Mouse (Mus musculus) urinary bladder, adult 2 months (tissue): ENCODE results near the gene Galnt7. TPM values are rescaled to one million over a fixed set of nuclear protein-coding genes. Genes with fewer than 3 reads are reported as not detected.

ENCODE experiments used
- DNase-seq: peaks from one replicate; pipeline ENCODE4 v3.0.0; 2022; ENCODE audit warnings: low spot score
- polyA plus RNA-seq: library from polyadenylated mRNA; depleted of rRNA; stranded (reverse); fragments of >200 nt; gene quantifications from 2 replicates; pipeline ENCODE4 v1.2.3, GENCODE M21; 2012; rRNA removed

Galnt7 gene
- polyA plus RNA-seq, 1 experiment = 13.2 TPM

DNA sequence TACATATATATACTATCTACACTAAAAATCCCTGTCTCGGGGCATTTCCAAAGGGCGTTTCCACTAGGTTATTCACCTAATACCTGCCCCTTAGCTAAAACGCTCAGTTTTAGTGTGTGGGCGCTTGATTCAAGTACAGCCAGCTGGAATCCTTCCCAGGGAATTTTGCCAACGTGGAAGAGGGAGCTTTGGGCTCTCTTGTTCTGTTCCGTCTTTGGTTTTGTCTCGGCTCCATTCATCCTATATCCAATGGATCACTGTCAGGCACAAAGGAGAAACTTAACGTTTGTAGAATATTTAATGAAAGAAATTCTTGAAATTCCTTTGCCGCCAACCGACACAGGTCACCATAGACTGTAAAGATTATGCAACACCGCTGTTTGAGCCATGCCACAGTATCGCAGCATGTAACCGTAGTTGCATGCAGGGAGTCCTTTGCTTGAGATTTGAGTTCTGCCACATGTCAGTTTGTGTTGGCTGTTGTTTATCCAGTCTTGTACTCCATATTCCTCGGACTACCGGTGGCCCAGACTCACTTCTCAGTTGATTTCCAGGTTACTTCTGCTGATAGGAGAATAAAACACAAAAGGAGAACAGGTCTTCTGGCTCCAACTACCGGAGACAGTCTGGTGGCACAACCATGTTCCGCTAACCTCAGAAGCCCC is 153.9 kb downstream of the Galnt7 start:
- no peak for DNase-seq

DNA sequence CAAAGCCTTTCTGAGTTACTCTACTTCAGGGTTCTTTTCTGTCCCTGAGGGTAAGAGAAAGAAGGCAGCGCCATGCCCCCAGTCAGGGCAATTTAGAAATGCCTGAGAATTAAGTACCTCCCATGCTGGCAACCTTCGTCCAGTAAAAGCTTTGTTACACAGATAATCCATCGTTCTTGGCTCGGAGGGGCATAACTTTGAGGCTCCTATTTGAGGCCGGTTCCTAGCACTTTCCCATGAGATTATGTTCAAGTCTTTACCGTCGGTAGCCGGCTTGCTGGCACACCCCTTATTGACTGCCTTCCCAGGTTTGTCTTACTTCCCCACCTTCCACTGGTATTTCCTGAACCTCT is 154.4 kb downstream of the Galnt7 start:
- DNase-seq = no peak

DNA sequence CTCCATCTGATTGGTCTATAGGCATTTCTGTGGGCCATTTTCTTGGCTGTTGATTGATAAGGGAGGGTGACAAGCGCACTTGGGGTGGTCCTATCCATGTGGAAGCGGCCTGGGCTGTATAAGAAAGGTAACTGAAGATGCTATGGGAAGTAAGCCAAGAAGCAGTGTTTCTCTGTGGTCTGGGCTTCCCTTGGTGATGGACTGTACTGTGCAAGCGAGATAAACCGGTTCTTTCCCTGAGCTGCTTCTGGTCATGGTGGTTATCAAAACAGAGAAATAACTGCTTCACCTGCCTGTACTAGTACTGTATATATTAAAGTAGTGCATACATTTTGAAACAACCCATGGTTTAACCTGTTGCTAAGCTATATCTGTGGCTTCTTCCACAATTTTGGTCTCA is 161.0 kb downstream of the Galnt7 start:
- no peak for DNase-seq

DNA sequence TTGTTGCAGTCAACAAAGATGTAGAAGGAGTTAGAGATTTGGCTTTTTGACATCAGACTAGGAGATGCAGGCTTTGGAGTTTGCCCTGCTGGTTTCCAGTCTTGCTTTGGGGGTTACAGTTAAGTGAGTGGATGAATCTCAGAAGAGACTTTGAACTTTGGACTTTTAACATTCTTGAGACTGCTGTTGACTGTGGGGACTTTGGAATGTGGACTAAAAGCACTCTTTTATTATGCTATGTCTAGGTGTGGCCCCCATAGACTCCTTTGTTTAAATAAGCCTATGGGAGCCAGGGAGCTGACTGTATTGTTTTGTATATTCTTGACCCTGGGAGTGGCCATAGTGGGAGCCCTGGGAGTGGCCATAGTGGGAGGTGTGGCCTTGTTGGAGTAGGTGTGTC is 162.9 kb downstream of the Galnt7 start:
- DNase-seq = no peak

DNA sequence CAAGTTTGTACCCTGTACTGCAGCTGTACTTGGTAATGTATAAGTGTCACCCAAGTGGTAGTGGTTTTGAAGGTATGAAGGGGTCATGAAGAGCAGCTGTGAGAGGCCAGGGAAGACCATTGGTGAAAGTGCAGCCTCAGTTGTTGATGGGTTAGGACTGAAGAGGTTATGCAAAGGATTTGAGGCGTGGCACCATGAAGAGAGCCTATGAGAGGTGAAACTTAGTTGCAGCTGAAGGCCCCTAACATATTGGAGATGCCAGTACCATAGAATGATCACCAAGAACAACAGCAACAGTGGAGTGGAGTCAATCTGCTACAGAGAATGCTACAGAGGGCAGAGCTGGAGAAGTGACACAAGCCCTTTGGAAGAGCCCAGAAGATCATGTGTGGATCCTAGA is 163.5 kb downstream of the Galnt7 start:
- no peak for DNase-seq

DNA sequence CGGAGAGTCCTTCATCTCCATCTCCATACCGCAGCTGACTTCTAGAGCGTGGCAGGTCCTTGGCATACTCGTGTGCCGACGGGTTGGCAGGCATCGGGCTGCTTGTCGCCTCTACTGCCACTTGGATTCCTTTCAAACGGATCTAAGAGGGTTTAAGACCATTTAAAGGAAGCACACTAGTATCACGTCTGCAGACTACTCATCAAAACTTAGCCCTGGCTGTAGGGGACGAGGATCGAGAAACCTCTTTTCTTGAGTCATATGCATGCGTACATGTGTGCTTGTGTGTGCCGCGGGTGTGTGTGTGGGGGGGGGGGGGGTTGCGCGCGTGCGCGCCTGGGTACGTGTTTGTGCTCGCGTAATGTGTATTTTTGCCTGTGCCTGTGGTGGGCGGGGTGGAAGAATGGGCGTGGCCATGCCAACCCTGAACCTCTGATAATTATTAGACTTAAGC is 164.5 kb downstream of the Galnt7 start:
- peak; percentile 32 for DNase-seq

DNA sequence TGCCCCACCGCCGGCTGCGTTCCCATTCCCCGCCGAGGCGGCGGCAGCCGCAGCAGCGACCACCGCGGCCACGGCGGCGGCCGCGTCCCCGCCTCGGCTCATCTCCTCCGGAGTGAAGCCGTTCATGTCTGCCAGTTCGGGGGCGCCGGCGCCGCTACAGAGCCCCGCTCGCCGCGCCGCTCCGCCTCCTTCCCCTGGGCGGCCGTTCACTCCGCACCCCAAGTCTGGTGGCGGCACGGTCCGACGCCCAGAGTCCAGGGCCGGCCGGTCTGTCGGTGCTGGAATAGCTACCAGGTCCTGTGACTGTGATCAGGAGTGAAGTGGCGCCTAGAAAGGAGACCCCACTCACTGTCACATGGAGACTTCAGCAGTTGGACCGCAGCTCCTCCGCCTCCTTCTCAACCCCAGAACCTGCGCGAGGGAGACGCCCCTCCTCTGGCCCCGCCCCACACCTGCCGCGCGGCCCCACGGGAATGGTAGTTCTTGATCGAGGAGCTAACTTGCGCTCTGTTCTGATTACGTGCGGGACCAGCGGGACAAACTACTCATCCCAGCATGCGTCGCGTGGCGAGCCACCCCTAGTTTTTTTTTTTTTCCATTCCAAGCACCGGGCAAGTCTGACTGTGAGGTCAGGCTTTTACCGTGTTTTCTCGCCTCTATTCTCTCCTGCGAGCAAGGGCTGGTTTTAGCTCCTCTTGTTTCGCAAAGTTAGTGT is 165.2 kb downstream of the Galnt7 start, which contains the start of gene Sap30:
Gene Sap30, minus strand, starts transcription at position 420 of the 715 bp plus-strand sequence.
- peak; percentile 91 for DNase-seq

DNA sequence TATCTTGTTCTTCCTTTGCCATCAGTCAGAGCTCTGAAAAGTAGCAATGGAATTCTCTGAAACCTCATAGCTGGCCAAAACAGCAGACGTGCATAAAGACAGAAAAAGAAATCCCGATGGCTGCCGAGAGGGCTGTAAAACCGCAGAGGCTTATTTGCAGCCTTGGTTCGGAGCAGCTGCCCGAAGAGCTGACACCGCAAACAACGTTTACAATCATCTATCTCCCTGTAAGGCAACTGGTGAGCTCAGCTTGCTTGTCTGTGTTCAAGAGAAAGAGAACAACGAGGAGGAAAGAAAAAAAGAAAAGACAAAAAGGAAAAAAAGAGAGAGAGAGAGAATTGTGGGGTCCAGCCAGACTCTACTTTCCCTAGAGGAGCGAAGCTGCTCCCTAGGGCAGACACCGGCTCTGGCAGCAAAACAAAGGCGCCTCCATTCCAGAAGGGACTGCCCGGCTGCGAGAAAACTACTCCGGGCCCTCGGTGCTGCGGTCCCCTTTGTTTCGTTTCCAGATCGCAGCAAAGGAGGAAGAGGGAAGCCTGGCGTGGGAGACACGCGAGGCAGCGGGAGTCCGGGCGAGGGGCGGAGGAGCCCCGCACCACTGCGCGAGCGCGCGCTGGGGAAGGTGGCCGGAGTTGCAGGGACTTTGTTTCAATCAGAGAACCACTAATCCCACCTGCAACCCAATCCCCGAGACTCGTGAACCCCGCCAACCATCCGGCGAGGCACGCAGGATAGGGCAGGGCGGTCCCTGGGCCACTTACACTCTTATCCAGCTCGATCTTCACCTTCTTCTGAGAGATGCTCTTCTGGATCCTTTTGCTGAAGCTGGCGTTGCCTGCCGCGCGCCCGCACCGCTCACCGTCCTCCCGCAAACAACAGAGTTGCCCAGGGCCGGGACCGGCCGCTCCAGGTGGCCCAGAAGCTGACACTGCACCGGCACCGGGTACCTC is 166.1 kb downstream of the Galnt7 start:
- DNase-seq = peak; percentile 53

DNA sequence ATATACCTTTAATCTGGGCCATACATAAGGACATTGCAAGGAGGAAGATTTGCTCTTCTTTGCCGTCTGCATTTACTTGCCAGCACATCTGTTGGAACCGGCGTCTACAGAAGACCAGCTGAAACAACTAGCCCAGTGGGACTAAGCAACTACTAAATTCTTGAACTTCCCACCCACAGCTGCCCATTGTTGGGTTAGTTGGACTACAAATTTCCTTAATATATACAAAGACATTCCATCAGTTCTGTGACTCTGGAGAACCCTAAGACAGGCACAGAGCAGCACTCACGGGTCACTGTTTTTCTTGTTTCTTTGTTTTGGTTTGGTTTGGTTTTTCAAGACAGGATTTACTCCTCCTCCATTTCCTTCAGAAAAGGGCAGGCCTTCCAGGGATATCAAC is 172.2 kb downstream of the Galnt7 start:
- no peak for DNase-seq

DNA sequence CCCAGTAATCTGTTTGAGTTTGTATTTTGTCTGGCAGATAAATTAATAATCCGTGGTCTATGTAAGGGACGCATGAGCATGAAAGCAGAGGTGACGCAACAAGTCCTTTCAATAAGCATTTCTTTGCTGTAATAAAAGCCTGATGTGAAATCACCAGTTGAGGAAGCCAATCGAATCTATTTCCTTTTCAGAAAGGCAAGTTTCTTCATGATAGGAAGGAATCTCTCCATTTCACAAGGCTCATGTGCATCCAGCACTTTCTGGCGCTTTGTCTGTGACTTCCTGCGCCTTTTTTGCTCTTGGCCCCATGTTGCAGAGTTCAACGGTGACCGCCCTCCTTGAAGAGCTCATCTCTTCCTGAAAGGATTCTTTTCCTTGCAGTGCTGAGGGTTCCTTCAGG is 173.1 kb downstream of the Galnt7 start:
- no peak for DNase-seq

DNA sequence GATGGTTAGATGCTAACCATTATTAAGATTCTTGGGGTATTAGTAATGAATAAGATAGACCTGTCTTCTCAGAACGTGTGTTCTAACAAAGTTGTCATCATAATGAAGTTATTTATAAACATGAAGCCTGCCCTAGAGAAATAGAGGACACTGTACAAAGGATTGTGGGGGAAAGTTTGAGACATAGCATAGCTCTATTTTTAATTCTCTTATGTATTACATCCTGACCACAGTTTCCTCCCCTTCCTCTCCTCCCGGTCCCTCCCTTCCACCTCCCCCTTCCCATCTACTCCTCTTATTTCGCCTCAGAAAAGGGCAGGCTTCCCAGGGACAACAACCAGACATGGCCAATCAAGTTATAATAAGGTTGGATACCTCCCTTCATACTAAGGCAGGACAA is 174.4 kb downstream of the Galnt7 start:
- no peak for DNase-seq

Other genes with a start within 250 kb of the Galnt7 start
- gene Scrg1, start 197.1 kb downstream of the Galnt7 start, polyA plus RNA-seq = 0.12 and 0.15 TPM in 2 replicates
- 19.3 and 22.2 TPM in 2 replicates for gene Sap30, start 165.2 kb downstream of the Galnt7 start, polyA plus RNA-seq
- 15.4 and 20.4 TPM in 2 replicates for gene Hmgb2, start 141.1 kb downstream of the Galnt7 start, polyA plus RNA-seq